Mouse (Mus musculus): ENCODE measurements at regions not wholly inside any gene's neighbourhood (a gene's known extent, or its start where the extent isn't known, plus 50 kb on each side); places are given as distances from the start of the nearest gene placed in this dataset.

DNA sequence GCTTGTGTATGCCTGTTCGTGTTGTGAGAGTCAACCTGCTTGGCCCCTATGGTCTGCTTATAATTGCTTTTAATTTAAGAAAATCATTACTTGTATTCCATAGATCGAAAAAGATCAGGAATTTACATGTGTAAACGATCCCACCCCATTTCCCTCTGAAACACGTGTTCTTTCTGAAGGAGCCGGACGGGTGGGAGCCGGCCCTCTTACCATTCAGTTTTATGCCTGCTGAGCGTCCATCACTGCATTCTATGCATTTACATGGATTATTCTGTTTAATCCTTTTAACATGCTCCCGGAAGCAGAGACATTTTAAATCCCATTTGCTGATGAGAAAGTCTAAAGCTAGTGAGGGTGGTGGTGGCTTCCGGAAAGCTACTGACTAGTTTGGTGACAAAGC is 213.8 kb downstream of the Ppp4r2 start:
- no peak for DNase-seq (ENCODE audit: low read depth, low spot score)

DNA sequence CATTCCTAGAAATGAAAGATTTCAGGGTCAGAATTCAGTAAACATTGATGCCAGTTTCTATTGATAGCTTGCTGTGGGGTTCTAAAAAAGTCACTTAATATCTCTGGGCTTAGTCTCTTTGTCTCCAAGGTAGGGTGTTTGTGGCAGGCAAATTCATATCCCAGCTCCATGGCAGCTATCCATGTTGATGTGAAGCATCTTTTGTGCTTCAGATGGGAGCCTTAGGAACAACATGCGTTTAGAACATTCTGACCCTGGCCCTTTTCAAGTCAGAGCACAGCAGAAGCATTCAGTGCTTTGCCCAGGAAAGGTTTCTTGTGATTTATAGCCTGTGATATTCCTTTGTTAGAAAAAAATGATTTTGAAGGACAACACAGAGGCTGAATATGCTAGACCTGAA is 215.0 kb downstream of the Ppp4r2 start:
- no peak for DNase-seq (ENCODE audit: low read depth, low spot score)

DNA sequence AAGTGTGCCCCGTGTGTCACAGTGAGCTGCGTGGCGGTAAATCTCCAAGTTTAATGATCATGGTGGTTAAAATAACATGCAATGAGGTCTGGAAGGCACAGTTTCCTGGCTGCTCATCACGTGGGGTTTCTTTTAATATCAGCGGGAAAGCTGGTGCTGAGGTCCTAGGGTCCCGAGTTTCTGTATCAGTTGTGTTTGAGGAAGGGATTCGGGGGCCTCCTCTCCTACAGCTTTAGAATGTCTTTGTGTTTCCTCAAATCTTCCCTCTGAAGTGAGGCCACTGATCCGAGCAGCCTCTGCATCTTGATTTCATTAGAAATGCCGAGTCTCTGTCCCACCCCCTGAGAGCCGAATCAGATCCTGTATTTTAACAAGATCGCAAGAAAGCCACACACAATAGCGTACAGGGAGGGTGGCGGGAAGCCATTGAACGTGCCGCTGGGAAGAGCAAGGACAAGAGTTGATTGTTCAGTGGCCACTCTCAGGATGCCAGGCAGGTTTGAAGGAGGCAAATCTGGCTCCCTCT is 215.5 kb downstream of the Ppp4r2 start:
- no peak for DNase-seq (ENCODE audit: low read depth, low spot score)

DNA sequence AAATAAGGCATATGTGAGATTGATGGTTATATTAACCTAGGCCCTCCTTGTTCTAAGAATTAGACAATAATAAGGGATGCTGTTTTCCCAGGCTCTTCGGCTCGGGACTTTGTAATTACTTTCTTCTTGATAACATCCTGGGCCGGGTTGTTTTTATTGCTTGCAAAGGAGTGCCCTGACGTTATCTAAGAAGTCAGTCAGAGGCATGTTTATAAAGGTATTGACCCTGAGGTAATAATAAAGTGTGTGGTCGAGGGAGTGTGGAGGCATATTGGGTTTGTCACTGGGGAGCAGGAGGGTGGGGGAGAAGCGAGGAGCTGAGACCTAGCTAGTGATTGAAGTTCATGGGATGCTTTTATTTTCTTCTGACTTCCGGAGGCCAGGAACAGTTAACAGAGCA is 221.5 kb downstream of the Ppp4r2 start:
- no peak for DNase-seq (ENCODE audit: low read depth, low spot score)

DNA sequence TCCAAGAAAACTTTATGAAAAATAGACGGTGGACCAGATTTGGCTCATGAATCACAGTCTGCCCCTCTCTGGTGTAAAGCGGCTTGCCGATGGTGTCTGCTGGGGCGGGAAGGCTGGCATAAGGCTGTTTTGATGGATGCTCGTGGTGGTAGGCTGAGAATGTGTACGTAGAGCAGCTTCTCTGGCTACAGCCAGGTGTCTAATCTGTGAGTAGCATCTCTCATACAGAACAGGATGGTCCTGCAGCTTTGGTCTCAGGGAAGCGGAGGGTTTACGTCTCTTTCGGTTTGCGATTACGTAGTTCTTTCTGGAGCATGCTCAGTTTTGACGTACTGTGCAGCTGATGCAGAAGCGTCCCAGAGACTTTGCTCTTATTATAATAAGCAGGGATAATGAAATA is 222.9 kb downstream of the Ppp4r2 start:
- no peak for DNase-seq (ENCODE audit: low read depth, low spot score)

DNA sequence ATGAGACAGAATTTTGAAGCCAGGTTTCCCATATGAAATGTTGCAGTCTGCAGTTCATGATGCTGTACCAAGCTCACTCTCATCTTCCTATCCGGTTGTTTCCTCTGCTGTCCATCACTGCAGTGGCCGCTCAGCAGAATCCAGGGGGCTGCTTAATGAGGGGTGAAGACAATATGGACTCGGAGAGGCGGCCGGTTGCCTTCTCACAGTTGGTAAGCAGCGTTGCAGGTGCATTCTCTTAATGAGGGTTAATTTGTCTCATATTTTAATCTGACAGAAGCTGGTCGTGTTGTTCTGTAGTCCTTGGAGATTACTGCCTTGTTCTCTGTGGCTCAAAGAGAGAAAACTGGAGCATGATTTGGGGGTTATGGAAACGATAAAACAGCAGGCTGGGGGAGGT is 225.6 kb downstream of the Ppp4r2 start:
- DNase-seq (ENCODE audit: low read depth, low spot score): no peak

DNA sequence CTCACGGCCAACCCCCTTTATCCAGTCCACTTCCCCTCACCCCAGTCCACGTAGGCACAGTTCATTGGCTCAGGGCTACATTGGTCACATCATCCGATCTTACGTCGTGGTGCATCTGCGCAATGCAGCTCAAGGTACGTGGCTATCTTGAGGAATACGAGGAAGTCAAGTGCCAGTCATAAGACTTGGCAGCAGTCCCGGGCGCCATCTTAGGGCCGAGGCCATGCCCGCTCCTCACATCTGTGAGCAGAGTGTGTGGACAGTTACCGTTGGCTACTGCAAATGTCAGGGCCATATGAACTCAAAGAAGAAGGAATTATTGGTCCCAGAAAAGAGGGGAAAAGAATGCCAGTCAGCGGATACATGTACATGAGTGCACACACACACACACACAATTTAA is 228.8 kb downstream of the Ppp4r2 start:
- no peak for DNase-seq (ENCODE audit: low read depth, low spot score)

DNA sequence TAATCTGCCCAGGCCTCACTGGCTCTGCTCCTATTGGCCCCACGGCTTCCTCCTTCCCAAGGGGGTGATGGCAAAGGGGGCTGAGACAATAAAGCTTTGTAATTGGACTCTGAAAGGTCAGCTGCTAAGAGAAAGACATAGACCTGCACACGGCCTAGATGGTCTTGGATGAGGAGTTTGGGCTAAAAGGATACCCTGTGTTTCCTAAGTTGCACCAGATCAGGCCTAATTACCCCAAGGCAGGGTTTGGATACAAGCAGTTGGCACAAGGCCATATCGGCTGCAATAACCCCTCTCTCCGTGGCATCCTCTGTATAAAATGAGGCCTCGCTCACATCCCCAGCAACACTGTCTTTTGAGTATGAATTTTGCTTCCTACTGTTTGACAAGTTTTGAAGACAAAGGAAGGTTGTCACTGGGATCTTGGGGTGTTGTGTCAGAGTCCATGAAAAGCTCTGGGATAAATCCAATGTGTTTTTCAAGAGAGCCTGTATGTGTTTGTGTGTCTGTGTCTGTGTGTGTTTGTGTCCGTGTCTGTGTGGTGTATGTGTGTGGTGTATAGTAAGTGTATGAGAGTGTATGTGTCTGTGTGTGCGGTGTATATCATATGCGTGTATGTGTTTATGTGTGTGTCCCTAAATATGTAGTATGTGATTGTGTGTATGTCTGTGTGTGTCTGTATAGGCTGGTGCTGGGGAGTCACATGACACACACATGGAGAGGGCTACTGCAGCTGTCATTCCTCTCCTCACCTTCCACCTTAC is 242.5 kb downstream of the Ppp4r2 start:
- no peak for DNase-seq (ENCODE audit: low read depth, low spot score)

DNA sequence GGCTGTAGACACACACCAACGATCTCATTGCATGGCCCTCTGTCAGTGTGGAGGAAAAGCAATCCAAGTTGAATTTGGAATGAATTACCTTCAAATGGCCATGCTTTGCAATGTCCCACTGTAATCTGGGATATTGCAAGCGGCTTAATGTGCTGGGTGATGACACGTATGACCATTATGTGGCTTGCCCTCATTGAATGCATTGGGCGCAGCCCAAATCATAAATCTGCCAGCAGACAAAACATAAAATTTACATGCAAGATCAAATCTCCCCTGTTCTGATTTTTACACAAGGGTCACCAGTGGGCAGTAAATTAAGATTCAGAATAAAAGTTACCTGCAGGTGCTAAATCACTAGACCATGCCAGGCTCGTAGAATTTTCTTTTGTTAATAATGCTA is 244.9 kb downstream of the Ppp4r2 start:
- no peak for DNase-seq (ENCODE audit: low read depth, low spot score)

DNA sequence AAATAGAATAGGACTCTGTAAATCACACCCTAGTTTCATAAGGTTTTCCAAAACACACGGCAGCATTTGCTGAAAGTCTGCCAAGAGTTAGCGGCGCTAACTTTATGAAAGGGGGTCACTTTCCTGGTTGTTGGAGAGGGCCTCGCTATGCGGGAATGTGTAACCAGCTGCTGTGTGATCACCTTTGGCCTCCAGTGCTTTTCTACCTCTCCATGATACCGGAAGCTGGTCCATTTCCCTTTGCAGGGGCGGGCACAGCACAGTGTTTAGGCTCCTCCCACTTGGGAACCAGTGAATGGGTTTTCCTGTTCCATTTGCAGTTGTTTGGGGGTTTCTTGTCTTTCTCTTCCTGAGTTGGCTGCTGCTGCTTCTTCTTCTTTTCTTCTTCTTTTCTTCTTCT is 250.3 kb downstream of the Ppp4r2 start:
- DNase-seq (ENCODE audit: low read depth, low spot score): no peak

DNA sequence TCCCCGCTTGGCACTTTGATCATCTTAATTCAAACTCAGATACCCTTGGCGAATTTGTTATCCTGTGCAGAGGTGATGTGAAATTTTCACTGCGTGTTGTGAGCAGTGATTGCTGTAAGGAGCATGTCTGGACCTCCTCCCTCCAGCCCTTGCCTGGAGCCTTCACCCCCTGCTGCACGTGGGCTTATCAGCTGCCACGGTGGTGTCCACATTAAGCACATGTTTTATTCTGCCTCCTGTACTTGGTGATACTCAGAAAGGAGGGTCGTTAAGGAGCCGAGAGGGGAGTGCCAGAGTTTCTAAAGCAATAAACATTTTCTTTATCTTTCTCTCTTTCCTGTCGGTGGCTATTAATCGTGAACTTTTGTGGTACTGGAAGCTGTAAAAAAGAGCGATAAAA is 258.8 kb downstream of the Ppp4r2 start:
- no peak for DNase-seq (ENCODE audit: low read depth, low spot score)
